Mouse (Mus musculus) adrenal gland, postnatal 36 days (tissue): ENCODE data around the gene Apobr. TPM values are rescaled to one million over a fixed set of nuclear protein-coding genes. Genes with fewer than 3 reads are reported as not detected.

ENCODE experiments used
- microRNA-seq: library from miRNA; unstranded; fragments of <30 nt; microRNA quantifications from one replicate; pipeline ENCODE4 v1.2.0, GENCODE M21; 2021
- total RNA-seq, 2 experiments: library from RNA; stranded (reverse); gene quantifications; 2 replicates each; pipeline ENCODE4 v1.2.3; 2021

Apobr gene
- total RNA-seq, 2 experiments from 2014 or later = 1.5 TPM

Small RNAs within 50 kb of the gene (microRNA-seq; reads per million reads assigned to microRNA genes)
- gene Mir7059 = 1.00 reads per million

Other genes starting within 250 kb of the Apobr start
- gene Lat, start 215.4 kb upstream of the Apobr start, total RNA-seq = under 1 TPM; 0.36 to 0.60 TPM
- 10 to 100 TPM; 35.5 to 37.4 TPM for gene Spns1, start 207.5 kb upstream of the Apobr start, total RNA-seq
- 1 to 10 TPM; 6.5 TPM for gene Nfatc2ip, start 188.2 kb upstream of the Apobr start, total RNA-seq
- gene Cd19, start 170.1 kb upstream of the Apobr start, total RNA-seq = under 1 TPM in 1 of 2 experiments, not detected in 1; 0.82 TPM
- gene Rabep2, start 156.2 kb upstream of the Apobr start, total RNA-seq = 10 to 100 TPM; 48.4 to 72.8 TPM
- under 1 TPM in 1 of 2 experiments, not detected in 1; 0.33 TPM for gene Atp2a1, start 121.8 kb upstream of the Apobr start, total RNA-seq
- gene Sh2b1, start 109.5 kb upstream of the Apobr start, total RNA-seq = 10 to 100 TPM; 55.3 to 59.5 TPM
- gene Tufm, start 97.6 kb upstream of the Apobr start, total RNA-seq = 100 to 1,000 TPM; 219 to 221 TPM
- 100 to 1,000 TPM in 1 of 2 experiments, 10 to 100 TPM in 1; 82.9 to 112 TPM for gene Atxn2l, start 81.5 kb upstream of the Apobr start, total RNA-seq
- 100 to 1,000 TPM; 243 to 301 TPM for gene Eif3c, start 18.5 kb upstream of the Apobr start, total RNA-seq
- gene Cln3, start 875 bp downstream of the Apobr start, total RNA-seq = 10 to 100 TPM; 34.8 to 40.0 TPM
- gene Il27, start 10.0 kb downstream of the Apobr start, total RNA-seq = not detected
- 10 to 100 TPM; 20.8 to 27.0 TPM for gene Nupr1, start 45.9 kb downstream of the Apobr start, total RNA-seq
- gene Sgf29, start 64.4 kb downstream of the Apobr start, total RNA-seq = 10 to 100 TPM; 39.0 to 41.7 TPM
- gene Sult1a1, start 91.5 kb downstream of the Apobr start, total RNA-seq = 10 to 100 TPM; 34.1 to 52.7 TPM
- 10 to 100 TPM; 94.8 to 98.1 TPM for gene Bola2, start 110.5 kb downstream of the Apobr start, total RNA-seq
- 10 to 100 TPM in 1 of 2 experiments, 1 to 10 TPM in 1; 8.7 to 14.8 TPM for gene Slx1b, start 110.8 kb downstream of the Apobr start, total RNA-seq
- 10 to 100 TPM; 10.1 to 11.6 TPM for gene Coro1a, start 122.8 kb downstream of the Apobr start, total RNA-seq
- gene Mapk3, start 174.7 kb downstream of the Apobr start, total RNA-seq = 100 to 1,000 TPM; 129 to 150 TPM
- 1 to 10 TPM; 1.3 to 4.7 TPM for gene Gdpd3, start 181.4 kb downstream of the Apobr start, total RNA-seq
- gene Ypel3, start 192.0 kb downstream of the Apobr start, total RNA-seq = 100 to 1,000 TPM in 1 of 2 experiments, 10 to 100 TPM in 1; 88.9 to 157 TPM
- under 1 TPM; 0.46 to 0.70 TPM for gene Tbx6, start 196.5 kb downstream of the Apobr start, total RNA-seq
- 10 to 100 TPM; 81.0 to 86.5 TPM for gene Ppp4c, start 207.6 kb downstream of the Apobr start, total RNA-seq
- gene Fam57b, start 212.7 kb downstream of the Apobr start, total RNA-seq = 10 to 100 TPM; 15.3 to 21.2 TPM
- not detected for gene 4930451I11Rik, start 246.7 kb downstream of the Apobr start, total RNA-seq